Mouse (Mus musculus) stomach, embryonic 14.5 days (tissue): Measurements from ENCODE around the gene Mid1. TPM values are rescaled to one million over a fixed set of nuclear protein-coding genes. Genes with fewer than 3 reads are reported as not detected.
"Not testable (repeated sequence)": the region's sequence is repeated elsewhere in the genome, so short reads cannot be mapped to it uniquely, and the experiment has no call there.

Source experiments
- ATAC-seq: fragments of 200-750 bp; cut with Nextera tagmentation; 2 replicates; pipeline ENCODE4 v1.8.0; 2017; ENCODE audit warnings: low read depth, moderate TSS enrichment; ENCODE audit not compliant: insufficient number of reproducible peaks, insufficient read depth, low FRiP score
- H3K27ac ChIP-seq: fragments of 300-500 bp; sonication (generic); 2 replicates; pipeline ENCODE4 v1.5.1; 2014; ENCODE audit warnings: mild to moderate bottlenecking, low read length, moderate library complexity, mixed read lengths
- H3K27me3 ChIP-seq: fragments of 300-500 bp; sonication (generic); 2 replicates; pipeline ENCODE4 v1.6.1; 2014; ENCODE audit warnings: low read length, control low read depth, mixed read lengths; ENCODE audit not compliant: control insufficient read depth, insufficient read depth
- H3K36me3 ChIP-seq: fragments of 300-500 bp; sonication (generic); 2 replicates; pipeline ENCODE4 v1.6.1; 2014; ENCODE audit warnings: mild to moderate bottlenecking, control low read depth, low read length, moderate library complexity, mixed read lengths; ENCODE audit not compliant: control insufficient read depth, insufficient read depth
- H3K4me1 ChIP-seq: fragments of 300-500 bp; sonication (generic); 2 replicates; pipeline ENCODE4 v1.6.1; 2014; ENCODE audit warnings: low read length, control low read depth, mixed read lengths; ENCODE audit not compliant: control insufficient read depth, insufficient read depth
- H3K4me2 ChIP-seq: fragments of 300-500 bp; sonication (generic); replicated peaks from 2 replicates; pipeline ENCODE4 v1.6.1; 2014; ENCODE audit warnings: low read depth, low read length, control low read depth
- H3K4me3 ChIP-seq: fragments of 300-500 bp; sonication (generic); 2 replicates; pipeline ENCODE4 v1.5.1; 2014; ENCODE audit warnings: low read depth, low read length, control low read depth
- H3K9ac ChIP-seq: fragments of 300-500 bp; sonication (generic); replicated peaks from 2 replicates; pipeline ENCODE4 v1.6.1; 2014; ENCODE audit warnings: low read depth, mild to moderate bottlenecking, control low read depth, low read length, moderate library complexity, mixed read lengths
- H3K9me3 ChIP-seq: fragments of 300-500 bp; sonication (generic); 2 replicates; pipeline ENCODE4 v1.6.1; 2016; ENCODE audit warnings: low read depth, low read length, control low read depth; ENCODE audit not compliant: control insufficient read depth
- WGBS: fragments of 180-500 bp; shearing (Covaris S2); extraction: QIAGEN DNeasy Blood & Tissue Kit; methylation state at CpG from one replicate; pipeline ENCODE4 v1.1.7; 2014; 5-methylcytosine and 5-hydroxymethylcytosine counted together
- polyA plus RNA-seq: library from polyadenylated mRNA; unstranded; fragments of >200 nt; fragmentation: Nextera tagmentation; extraction: Ambion mirVana; gene quantifications from 2 replicates; pipeline ENCODE4 v1.2.1, GENCODE M21; 2014

The Mid1 gene
- polyA plus RNA-seq, 1 experiment from 2014 or later, result 14.4 TPM

GRCm38 (mm10) chrX:169992086-169992930, 307.3 kb downstream of the Mid1 start:
- Histone ChIP-seq H3K9me3 (peaks cover 63% of the 10 kb centered on the region), H3K36me3 (peaks cover 23% of the 10 kb centered on the region)
- not testable (repeated sequence) for H3K4me1 ChIP-seq, H3K4me3 ChIP-seq, H3K4me2 ChIP-seq, H3K9ac ChIP-seq, H3K27me3 ChIP-seq, H3K27ac ChIP-seq, ATAC-seq
- 50% methylated on average over 15 of the region's 15 CpGs for WGBS

DNA sequence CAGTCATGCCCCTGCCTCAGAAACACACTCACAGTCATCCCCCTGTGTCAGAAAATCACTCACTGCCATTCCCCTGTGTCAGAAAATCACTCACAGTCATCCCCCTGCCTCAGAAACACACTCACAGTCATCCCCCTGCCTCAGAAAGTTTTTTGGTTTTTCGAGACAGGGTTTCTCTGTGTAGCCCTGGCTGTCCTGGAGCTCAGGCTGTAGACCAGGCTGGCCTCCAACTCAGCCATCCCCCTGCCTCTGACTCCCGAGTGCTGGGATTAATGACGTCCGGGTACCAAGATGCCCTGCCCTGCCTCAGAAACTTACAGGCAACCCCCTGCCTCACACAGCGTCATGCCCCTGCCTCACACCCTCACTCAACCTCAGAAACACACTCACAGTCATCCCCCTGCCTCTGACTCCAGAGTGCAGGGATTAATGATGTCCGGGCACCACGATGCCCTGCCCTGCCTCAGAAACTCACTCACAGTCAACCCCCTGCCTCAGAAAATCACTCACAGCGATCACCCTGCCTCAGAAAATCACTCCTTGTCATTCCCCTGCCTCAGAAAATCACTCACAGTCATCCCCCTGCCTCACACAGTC, 308.1 kb downstream of the Mid1 start:
- not testable (repeated sequence) for H3K4me1 ChIP-seq, H3K9ac ChIP-seq, H3K27me3 ChIP-seq, ATAC-seq, H3K4me2 ChIP-seq, H3K27ac ChIP-seq, H3K4me3 ChIP-seq
- Histone ChIP-seq H3K9me3 (peaks cover 64% of the 10 kb centered on the region), H3K36me3 (peaks cover 19% of the 10 kb centered on the region)
- 59% methylated on average over 8 of the region's 8 CpGs for WGBS

DNA sequence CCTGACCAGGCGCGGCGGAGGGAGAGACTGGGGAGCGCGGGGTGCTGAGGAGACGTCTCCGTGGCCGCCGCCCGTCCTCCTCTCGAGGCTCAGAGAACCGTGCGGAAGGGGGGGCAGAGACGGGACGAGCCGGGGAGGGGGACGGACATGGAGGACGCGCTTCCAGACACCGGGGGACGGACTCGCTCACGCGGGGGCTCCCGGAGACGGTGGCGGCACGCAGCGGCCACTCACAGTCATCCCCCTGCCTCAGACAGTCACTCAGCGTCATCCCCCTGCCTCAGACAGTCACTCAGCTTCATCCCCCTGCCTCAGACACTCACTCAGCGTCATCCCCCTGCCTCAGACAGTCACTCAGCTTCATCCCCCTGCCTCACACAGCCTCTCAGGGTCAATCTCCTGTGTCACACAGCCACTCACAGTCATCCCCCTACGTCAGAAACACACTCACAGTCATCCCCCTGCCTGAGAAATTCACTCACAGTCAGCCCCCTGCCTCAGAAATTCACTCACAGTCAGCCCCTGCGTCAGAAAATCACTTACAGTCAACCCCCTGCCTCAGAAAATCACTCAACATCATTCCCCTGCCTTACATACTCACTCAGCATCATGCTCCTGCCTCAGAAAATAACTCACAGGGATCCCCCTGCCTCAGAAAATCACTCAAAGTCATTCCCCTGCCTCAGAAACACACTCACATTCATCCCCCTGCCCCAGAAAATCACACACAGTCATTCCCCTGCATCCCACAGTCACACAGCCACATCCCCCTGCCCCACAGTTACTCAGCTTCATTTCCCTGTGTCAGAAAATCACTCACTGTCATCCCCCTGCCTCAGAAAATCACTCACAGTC, 309.2 kb downstream of the Mid1 start:
- not testable (repeated sequence) for ATAC-seq, H3K4me2 ChIP-seq, H3K36me3 ChIP-seq, H3K27me3 ChIP-seq, H3K27ac ChIP-seq, H3K4me3 ChIP-seq, H3K9ac ChIP-seq, H3K4me1 ChIP-seq
- peaks cover 57% of the 10 kb centered on the region for H3K9me3 ChIP-seq
- 69% methylated on average over 33 of the region's 33 CpGs for WGBS

DNA sequence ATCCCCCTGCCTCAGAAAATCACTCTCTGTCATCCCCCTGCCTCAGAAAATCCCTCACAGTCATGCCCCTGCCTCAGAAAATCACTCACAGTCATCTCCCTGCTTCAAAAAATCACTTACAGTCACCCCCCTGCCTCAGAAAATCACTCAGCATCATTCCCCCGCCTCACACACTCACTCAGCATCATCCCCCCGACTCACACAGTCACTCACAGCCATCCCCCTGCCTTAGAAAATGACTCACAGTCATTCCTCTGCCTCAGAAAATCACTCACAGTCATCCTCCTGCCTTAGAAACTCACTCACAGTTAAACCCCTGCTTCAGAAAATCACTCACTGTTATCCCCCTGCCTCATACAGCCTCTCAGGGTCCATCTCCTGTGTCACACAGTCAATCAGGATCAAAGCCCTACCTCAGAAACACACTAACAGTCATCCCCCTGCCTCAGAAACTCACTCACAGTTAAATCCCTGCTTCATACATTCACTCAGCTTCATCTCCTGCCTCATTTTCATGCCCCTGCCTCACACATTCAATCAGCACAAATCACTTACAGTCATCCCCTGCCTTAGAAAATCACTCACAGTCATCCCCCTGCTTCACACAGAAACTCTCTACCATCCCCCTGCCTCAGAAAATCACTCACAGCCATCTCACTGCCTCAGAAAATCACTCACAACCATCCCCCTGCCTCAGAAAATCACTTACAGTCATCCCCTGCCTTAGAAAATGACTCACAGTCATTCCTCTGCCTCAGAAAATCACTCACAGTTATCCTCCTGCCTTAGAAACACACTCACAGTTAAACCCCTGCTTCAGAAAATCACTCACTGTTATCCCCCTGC, 310.1 kb downstream of the Mid1 start:
- H3K4me3 ChIP-seq, H3K36me3 ChIP-seq, ATAC-seq, H3K27ac ChIP-seq, H3K4me1 ChIP-seq, H3K4me2 ChIP-seq, H3K27me3 ChIP-seq, H3K9ac ChIP-seq: not testable (repeated sequence)
- H3K9me3 ChIP-seq, result peaks cover 52% of the 10 kb centered on the region
- WGBS, result 57% methylated on average over 2 of the region's 2 CpGs

GRCm38 (mm10) chrX:169995909-169996521, 311.0 kb downstream of the Mid1 start:
- H3K9ac ChIP-seq, H3K36me3 ChIP-seq, H3K27ac ChIP-seq, ATAC-seq, H3K4me2 ChIP-seq, H3K4me1 ChIP-seq, H3K4me3 ChIP-seq, H3K27me3 ChIP-seq: not testable (repeated sequence)
- peaks cover 52% of the 10 kb centered on the region for H3K9me3 ChIP-seq
- 62% methylated on average over 17 of the region's 17 CpGs for WGBS

DNA sequence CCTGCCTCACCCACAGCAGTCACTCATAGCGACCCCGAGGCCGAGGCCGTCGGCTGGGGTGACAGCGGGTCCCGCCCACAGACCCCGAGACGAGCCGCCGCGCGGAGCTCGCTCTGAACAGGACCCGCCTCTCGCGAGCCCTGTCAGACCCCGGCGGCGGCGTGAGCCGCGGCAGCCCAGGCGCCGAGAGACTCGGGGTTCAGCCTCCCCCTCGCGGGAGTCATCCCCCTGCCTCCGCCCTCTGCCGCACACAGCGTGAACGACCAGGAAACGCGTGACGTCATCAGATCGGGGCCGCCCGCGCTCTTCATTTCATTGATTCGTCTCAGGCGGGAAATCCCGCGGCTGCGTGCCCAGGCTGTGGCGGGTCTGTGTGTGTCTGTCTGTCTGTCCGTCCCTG, 311.9 kb downstream of the Mid1 start:
- WGBS, result 56% methylated on average over 46 of the region's 46 CpGs
- H3K36me3 ChIP-seq, H3K27ac ChIP-seq, H3K27me3 ChIP-seq, H3K4me1 ChIP-seq, H3K9ac ChIP-seq: not testable (repeated sequence)
- H3K4me2 ChIP-seq, result peak overlapping the region; percentile 62
- H3K4me3 ChIP-seq, result peak overlapping the region; percentile 34
- H3K9me3 ChIP-seq, result peaks cover 52% of the 10 kb centered on the region
- peak; percentile 28; the same call in 1 of the 2 replicates for ATAC-seq

DNA sequence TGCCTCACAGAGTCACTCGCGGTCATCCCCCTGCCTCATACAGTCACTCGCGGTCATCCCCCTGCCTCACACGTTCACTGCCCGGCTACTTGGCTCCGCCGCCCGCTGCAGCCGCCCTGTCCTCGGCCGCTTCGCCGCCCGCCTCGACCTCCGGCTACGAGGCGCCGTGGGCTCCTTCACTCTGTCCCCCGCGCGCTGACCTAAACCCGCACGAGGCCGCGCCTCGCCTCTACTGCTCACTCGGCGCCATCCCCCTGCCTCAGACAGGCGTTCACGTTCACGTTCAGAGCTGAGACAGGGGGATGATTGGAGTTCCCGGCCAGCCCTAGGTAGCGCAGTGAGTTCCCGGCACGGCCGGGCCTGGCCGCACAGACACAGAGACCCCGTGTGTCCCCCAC, 312.5 kb downstream of the Mid1 start:
- H3K27ac ChIP-seq, result peak overlapping the region; percentile 4
- ATAC-seq, result peak; percentile 1; the same call in 1 of the 2 replicates
- not testable (repeated sequence) for H3K4me1 ChIP-seq, H3K36me3 ChIP-seq, H3K27me3 ChIP-seq
- 47% methylated on average over 40 of the region's 40 CpGs for whole genome bisulfite sequencing
- peak overlapping the region; percentile 62 for H3K4me2 ChIP-seq
- H3K9me3 ChIP-seq, result peaks cover 47% of the 10 kb centered on the region
- 0 out of 2 replicates have a peak overlapping the region, but pooled peaks have one; percentile 8 for H3K9ac ChIP-seq
- H3K4me3 ChIP-seq, result peak overlapping the region; percentile 34
